Mouse (Mus musculus) testis, adult 2 months (tissue): ENCODE data around the gene Micu1. TPM values are rescaled to one million over a fixed set of nuclear protein-coding genes. Genes with fewer than 3 reads are reported as not detected.

Experiments used
- H3K27ac ChIP-seq: fragments of 200-500 bp; 2 replicates; pipeline ENCODE4 v1.5.1; 2012; ENCODE audit warnings: low read depth, low read length; ENCODE audit not compliant: control insufficient read depth, insufficient read depth
- H3K27me3 ChIP-seq: fragments of 200-500 bp; 2 replicates; pipeline ENCODE4 v1.6.1; 2012; ENCODE audit warnings: mild to moderate bottlenecking, low read length, moderate library complexity; ENCODE audit not compliant: control insufficient read depth, insufficient read depth
- H3K36me3 ChIP-seq: fragments of 200-500 bp; 2 replicates; pipeline ENCODE4 v1.6.1; 2012; ENCODE audit warnings: mild to moderate bottlenecking, low read length; ENCODE audit not compliant: control insufficient read depth, insufficient read depth
- H3K4me1 ChIP-seq: fragments of 200-500 bp; 2 replicates; pipeline ENCODE4 v1.6.1; 2012; ENCODE audit warnings: low read length; ENCODE audit not compliant: control insufficient read depth, insufficient read depth
- H3K4me3 ChIP-seq: fragments of 200-500 bp; 2 replicates; pipeline ENCODE4 v1.5.1; 2012; ENCODE audit warnings: low read depth, mild to moderate bottlenecking, low read length, moderate library complexity, mixed read lengths; ENCODE audit not compliant: control insufficient read depth
- CTCF ChIP-seq: fragments of 200-500 bp; IDR thresholded peaks from 2 replicates; pipeline ENCODE4 v1.5.1; 2012; ENCODE audit warnings: low read depth, mild to moderate bottlenecking, inconsistent platforms, low read length, moderate library complexity; ENCODE audit not compliant: control insufficient read depth, insufficient read depth, insufficient replicate concordance
- POLR2A ChIP-seq: fragments of 200-500 bp; IDR thresholded peaks from 2 replicates; pipeline ENCODE4 v1.6.1; 2012; ENCODE audit warnings: low read depth, mild to moderate bottlenecking, inconsistent platforms, low read length, moderate library complexity; ENCODE audit not compliant: control insufficient read depth
- polyA plus RNA-seq: library from polyadenylated mRNA; depleted of rRNA; stranded (reverse); fragments of >200 nt; gene quantifications from 2 replicates; pipeline ENCODE4 v1.2.3, GENCODE M21; 2012

Gene Micu1
- polyA plus RNA-seq, 1 experiment, result 33.6 TPM

- no peak overlapping the region for H3K27ac ChIP-seq
- TF ChIP-seq CTCF, result no peak
- TF ChIP-seq POLR2A, result no peak
- H3K27me3 ChIP-seq, result no peaks in the 10 kb centered on the region
- no peaks in the 10 kb centered on the region for H3K36me3 ChIP-seq
- no peak overlapping the region for H3K4me3 ChIP-seq
- H3K4me1 ChIP-seq, result no peaks in the 10 kb centered on the region
These were observed 19.3 kb downstream of the Micu1 start for GRCm38 (mm10) chr10:59721555-59721954.

DNA sequence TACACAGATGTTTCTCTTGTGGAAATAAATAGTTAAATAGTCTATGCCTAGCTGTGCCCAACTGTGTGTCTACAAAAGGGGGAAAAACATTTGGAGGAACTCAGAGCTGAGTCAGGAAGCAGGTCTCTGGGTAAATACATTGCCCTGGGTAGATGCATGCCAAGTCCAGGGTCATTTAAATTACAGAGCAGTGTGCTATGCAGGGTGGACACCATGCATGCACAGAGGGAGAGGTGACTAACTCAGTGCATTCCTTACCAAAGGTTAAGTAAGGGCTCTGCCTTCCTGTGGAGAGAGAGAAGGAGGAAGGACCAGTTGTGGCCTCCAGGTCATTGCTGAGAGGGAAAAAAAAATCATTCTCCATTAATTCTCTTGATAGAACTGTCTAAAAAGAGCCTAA, 22.4 kb downstream of the Micu1 start:
- no peak overlapping the region for H3K4me3 ChIP-seq
- H3K4me1 ChIP-seq, result no peaks in the 10 kb centered on the region
- H3K27ac ChIP-seq, result no peak overlapping the region
- TF ChIP-seq CTCF (no peak), POLR2A (no peak)
- H3K36me3 ChIP-seq, result no peaks in the 10 kb centered on the region
- no peaks in the 10 kb centered on the region for H3K27me3 ChIP-seq

- Histone ChIP-seq H3K4me1 (no peaks in the 10 kb centered on the region), H3K36me3 (no peaks in the 10 kb centered on the region), H3K27ac (no peak overlapping the region), H3K27me3 (no peaks in the 10 kb centered on the region), H3K4me3 (no peak overlapping the region)
- no peak for TF ChIP-seq POLR2A
- no peak for TF ChIP-seq CTCF
These were observed 25.0 kb downstream of the Micu1 start for GRCm38 (mm10) chr10:59727251-59727650.

GRCm38 (mm10) chr10:59729261-59729660, 27.0 kb downstream of the Micu1 start:
- Histone ChIP-seq H3K36me3 (no peaks in the 10 kb centered on the region), H3K4me1 (no peaks in the 10 kb centered on the region), H3K27me3 (no peaks in the 10 kb centered on the region), H3K27ac (no peak overlapping the region), H3K4me3 (no peak overlapping the region)
- TF ChIP-seq POLR2A, result no peak
- no peak for TF ChIP-seq CTCF

DNA sequence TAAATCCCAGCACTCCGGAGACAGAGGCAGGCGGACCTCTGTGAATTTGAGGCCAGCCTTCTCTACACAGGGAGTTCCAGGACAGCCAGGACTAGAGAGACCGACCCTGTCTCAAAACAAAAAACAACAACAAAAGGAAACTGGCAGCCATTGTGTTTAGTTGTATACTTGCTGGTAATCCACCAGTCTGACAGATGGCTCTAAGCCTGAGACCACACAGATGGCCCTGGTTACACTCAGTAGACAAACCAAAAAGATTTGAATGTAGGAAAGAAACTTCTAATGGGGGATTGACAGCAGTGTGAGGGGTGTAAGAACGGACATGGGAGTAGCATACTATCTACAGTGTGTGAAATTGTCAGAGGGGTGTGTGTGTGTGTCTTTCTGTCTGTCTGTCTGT, 27.6 kb downstream of the Micu1 start:
- Histone ChIP-seq H3K4me3 (no peak overlapping the region), H3K36me3 (no peaks in the 10 kb centered on the region), H3K4me1 (no peaks in the 10 kb centered on the region), H3K27ac (no peak overlapping the region), H3K27me3 (no peaks in the 10 kb centered on the region)
- no peak for TF ChIP-seq POLR2A
- no peak for TF ChIP-seq CTCF

GRCm38 (mm10) chr10:59736027-59736598, 33.8 kb downstream of the Micu1 start:
- H3K4me1 ChIP-seq, result no peaks in the 10 kb centered on the region
- H3K27me3 ChIP-seq, result no peaks in the 10 kb centered on the region
- H3K36me3 ChIP-seq, result no peaks in the 10 kb centered on the region
- no peak overlapping the region for H3K4me3 ChIP-seq
- no peak for TF ChIP-seq CTCF
- TF ChIP-seq POLR2A, result no peak
- no peak overlapping the region for H3K27ac ChIP-seq

DNA sequence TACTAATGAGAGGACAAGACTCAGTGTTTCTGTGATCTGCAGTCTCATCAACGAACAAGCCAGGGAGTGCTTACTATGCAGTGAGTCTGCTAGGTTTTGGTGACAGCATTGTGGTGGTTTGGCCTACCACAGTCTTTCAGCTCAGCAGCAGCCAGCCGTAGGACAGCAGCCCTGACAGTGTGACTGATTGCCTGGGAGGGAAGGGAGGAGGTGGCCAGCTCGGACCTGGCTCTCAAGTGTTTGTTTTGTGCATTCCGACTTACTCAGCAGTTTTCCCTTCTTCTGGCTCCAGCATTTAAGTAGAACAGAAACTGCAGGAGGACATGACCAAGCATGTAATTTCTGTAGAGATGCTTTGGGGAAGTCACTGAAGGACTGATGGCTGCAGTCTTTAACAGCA, 39.2 kb downstream of the Micu1 start:
- H3K27ac ChIP-seq, result no peak overlapping the region
- no peak overlapping the region for H3K4me3 ChIP-seq
- H3K27me3 ChIP-seq, result no peaks in the 10 kb centered on the region
- no peaks in the 10 kb centered on the region for H3K4me1 ChIP-seq
- no peaks in the 10 kb centered on the region for H3K36me3 ChIP-seq
- TF ChIP-seq CTCF, result no peak
- TF ChIP-seq POLR2A, result no peak

DNA sequence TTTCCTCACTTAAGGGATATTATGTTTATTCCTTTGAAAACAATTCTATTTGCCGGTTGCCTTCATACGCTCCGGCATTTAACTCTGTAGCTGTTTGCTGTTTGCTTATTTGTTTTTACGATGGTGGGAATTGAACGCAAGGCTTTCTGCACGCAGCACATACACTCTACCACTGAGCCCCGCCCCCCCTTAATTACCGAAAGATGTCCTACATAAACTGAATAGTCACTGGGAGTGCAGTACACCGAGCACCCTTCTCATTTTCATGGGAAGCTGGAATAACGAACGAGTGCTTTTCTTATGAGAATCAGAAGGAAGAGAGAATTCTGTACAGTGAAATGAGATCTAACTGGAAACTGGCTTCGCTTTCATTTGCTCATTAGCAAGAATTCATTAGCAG, 41.1 kb downstream of the Micu1 start:
- no peaks in the 10 kb centered on the region for H3K4me1 ChIP-seq
- no peak for TF ChIP-seq POLR2A

More for the DNA sequence above, 41.1 kb downstream of the Micu1 start:
- Histone ChIP-seq H3K4me3 (no peak overlapping the region), H3K36me3 (no peaks in the 10 kb centered on the region), H3K27ac (no peak overlapping the region), H3K27me3 (no peaks in the 10 kb centered on the region)
